Mouse (Mus musculus): ENCODE results near the gene Aspa.
"Not testable (repeated sequence)": the region's sequence is repeated elsewhere in the genome, so short reads cannot be mapped to it uniquely, and the experiment has no call there.

Aspa gene

GRCm38 (mm10) chr11:73329442-73329841, at the start of gene Aspa, which contains the start of the genes Gm49340 and Spata22:
Aspa (minus strand) TSS chr11:73329596.
Gm49340 (plus strand) TSS chr11:73329741.
Spata22 (plus strand) TSS chr11:73329741.
- no peak for DNase-seq (ENCODE audit: low spot score)

GRCm38 (mm10) chr11:73370946-73371345, 41.5 kb upstream of the Aspa start, which contains the start of gene Olfr376:
Olfr376 (plus strand) TSS chr11:73371246.
- no peak for DNase-seq (ENCODE audit: low spot score)

- no peak for DNase-seq (ENCODE audit: low spot score)
Observed at GRCm38 (mm10) chr11:73350483-73350882, 21.1 kb upstream of the Aspa start, which contains the start of gene Olfr20. Olfr20 (plus strand) TSS chr11:73350783.

GRCm38 (mm10) chr11:73336919-73337318, 7.5 kb upstream of the Aspa start:
- DNase-seq (ENCODE audit: low spot score): no peak

GRCm38 (mm10) chr11:73333357-73333756, 4.0 kb upstream of the Aspa start:
- no peak for DNase-seq (ENCODE audit: low spot score)

- no peak for DNase-seq (ENCODE audit: low spot score)
Observed at GRCm38 (mm10) chr11:73327361-73327760, 2.0 kb downstream of the Aspa start.

- peak; percentile 73 for DNase-seq (ENCODE audit: low spot score)
Observed at GRCm38 (mm10) chr11:73326485-73326886, 2.9 kb downstream of the Aspa start.

GRCm38 (mm10) chr11:73323906-73324830, 5.2 kb downstream of the Aspa start:
- DNase-seq (ENCODE audit: low spot score): peak; percentile 66

GRCm38 (mm10) chr11:73321064-73321463, 8.3 kb downstream of the Aspa start:
- DNase-seq (ENCODE audit: low spot score): not testable (repeated sequence)

GRCm38 (mm10) chr11:73318581-73318980, 10.8 kb downstream of the Aspa start:
- not testable (repeated sequence) for DNase-seq (ENCODE audit: low spot score)

- DNase-seq (ENCODE audit: low spot score): no peak
Observed at GRCm38 (mm10) chr11:73315961-73316360, 13.4 kb downstream of the Aspa start.

- DNase-seq (ENCODE audit: low spot score): no peak
Observed at GRCm38 (mm10) chr11:73303123-73303522, 26.3 kb downstream of the Aspa start.

- peak; percentile 91 for DNase-seq (ENCODE audit: low spot score)
Observed at GRCm38 (mm10) chr11:73289621-73290020, 39.8 kb downstream of the Aspa start.

- peak; percentile 52 for DNase-seq (ENCODE audit: low spot score)
Observed at GRCm38 (mm10) chr11:73284351-73284750, 45.0 kb downstream of the Aspa start.

GRCm38 (mm10) chr11:73283926-73284325, 45.5 kb downstream of the Aspa start:
- DNase-seq (ENCODE audit: low spot score): no peak

GRCm38 (mm10) chr11:73283369-73283768, 46.0 kb downstream of the Aspa start:
- DNase-seq (ENCODE audit: low spot score): no peak

GRCm38 (mm10) chr11:73281528-73282027, 47.8 kb downstream of the Aspa start:
- peak; percentile 70 for DNase-seq (ENCODE audit: low spot score)

GRCm38 (mm10) chr11:73280710-73281109, 48.7 kb downstream of the Aspa start:
- DNase-seq (ENCODE audit: low spot score): peak; percentile 34

GRCm38 (mm10) chr11:73274821-73275220, 54.6 kb downstream of the Aspa start:
- peak; percentile 92 for DNase-seq (ENCODE audit: low spot score)

- DNase-seq (ENCODE audit: low spot score): no peak
Observed at GRCm38 (mm10) chr11:73267267-73267666, 62.1 kb downstream of the Aspa start, which contains the start of gene Trpv3. Trpv3 (plus strand) TSS chr11:73267388.

GRCm38 (mm10) chr11:73261385-73261784, 68.0 kb downstream of the Aspa start:
- DNase-seq (ENCODE audit: low spot score): no peak

GRCm38 (mm10) chr11:73260457-73260856, 68.9 kb downstream of the Aspa start:
- no peak for DNase-seq (ENCODE audit: low spot score)

GRCm38 (mm10) chr11:73258664-73259063, 70.7 kb downstream of the Aspa start:
- peak; percentile 77 for DNase-seq (ENCODE audit: low spot score)
